Mouse (Mus musculus): Measurements from ENCODE around the gene Slc20a1. TPM values are rescaled to one million over a fixed set of nuclear protein-coding genes. Genes with fewer than 3 reads are reported as not detected.

Gene Slc20a1
- total RNA-seq, 1 experiment from 2014 or later, result 186 TPM

- ATAC-seq (replicated peaks; ENCODE audit: insufficient number of reproducible peaks, low FRiP score, low TSS enrichment, poor library complexity, severe bottlenecking), result peak; percentile 61
Observed at GRCm38 (mm10) chr2:129243786-129244185, 45.2 kb downstream of the Slc20a1 start.

GRCm38 (mm10) chr2:129244446-129245120 is 46.0 kb downstream of the Slc20a1 start:
- no peak for ATAC-seq (replicated peaks; ENCODE audit: insufficient number of reproducible peaks, low FRiP score, low TSS enrichment, poor library complexity, severe bottlenecking)

- ATAC-seq (replicated peaks; ENCODE audit: insufficient number of reproducible peaks, low FRiP score, low TSS enrichment, poor library complexity, severe bottlenecking), result no peak
Observed at GRCm38 (mm10) chr2:129245618-129246017, 47.1 kb downstream of the Slc20a1 start.

- no peak for ATAC-seq (replicated peaks; ENCODE audit: insufficient number of reproducible peaks, low FRiP score, low TSS enrichment, poor library complexity, severe bottlenecking)
Observed at GRCm38 (mm10) chr2:129246436-129246835, 47.9 kb downstream of the Slc20a1 start.

- no peak for ATAC-seq (replicated peaks; ENCODE audit: insufficient number of reproducible peaks, low FRiP score, low TSS enrichment, poor library complexity, severe bottlenecking)
Observed at GRCm38 (mm10) chr2:129246924-129247323, 48.4 kb downstream of the Slc20a1 start.

GRCm38 (mm10) chr2:129247707-129248121 is 49.1 kb downstream of the Slc20a1 start:
- ATAC-seq (replicated peaks; ENCODE audit: insufficient number of reproducible peaks, low FRiP score, low TSS enrichment, poor library complexity, severe bottlenecking), result no peak

GRCm38 (mm10) chr2:129249321-129249720 is 50.8 kb downstream of the Slc20a1 start:
- no peak for ATAC-seq (replicated peaks; ENCODE audit: insufficient number of reproducible peaks, low FRiP score, low TSS enrichment, poor library complexity, severe bottlenecking)

- no peak for ATAC-seq (replicated peaks; ENCODE audit: insufficient number of reproducible peaks, low FRiP score, low TSS enrichment, poor library complexity, severe bottlenecking)
Observed at GRCm38 (mm10) chr2:129252836-129253630, 54.5 kb downstream of the Slc20a1 start.

- ATAC-seq (replicated peaks; ENCODE audit: insufficient number of reproducible peaks, low FRiP score, low TSS enrichment, poor library complexity, severe bottlenecking), result no peak
Observed at GRCm38 (mm10) chr2:129253631-129253970, 55.0 kb downstream of the Slc20a1 start.

- ATAC-seq (replicated peaks; ENCODE audit: insufficient number of reproducible peaks, low FRiP score, low TSS enrichment, poor library complexity, severe bottlenecking), result no peak
Observed at GRCm38 (mm10) chr2:129254076-129254475, 55.5 kb downstream of the Slc20a1 start.

- no peak for ATAC-seq (replicated peaks; ENCODE audit: insufficient number of reproducible peaks, low FRiP score, low TSS enrichment, poor library complexity, severe bottlenecking)
Observed at GRCm38 (mm10) chr2:129256006-129256405, 57.4 kb downstream of the Slc20a1 start.

- no peak for ATAC-seq (replicated peaks; ENCODE audit: insufficient number of reproducible peaks, low FRiP score, low TSS enrichment, poor library complexity, severe bottlenecking)
Observed at GRCm38 (mm10) chr2:129258056-129258455, 59.5 kb downstream of the Slc20a1 start.

- ATAC-seq (replicated peaks; ENCODE audit: insufficient number of reproducible peaks, low FRiP score, low TSS enrichment, poor library complexity, severe bottlenecking), result peak; percentile 75
Observed at GRCm38 (mm10) chr2:129258475-129259211, 60.1 kb downstream of the Slc20a1 start.

GRCm38 (mm10) chr2:129260646-129261045 is 62.1 kb downstream of the Slc20a1 start:
- ATAC-seq (replicated peaks; ENCODE audit: insufficient number of reproducible peaks, low FRiP score, low TSS enrichment, poor library complexity, severe bottlenecking), result no peak

Other genes with a start within 250 kb of the Slc20a1 start
- 2.5 to 6.3 TPM (median 4.4 TPM) in 3 replicates for gene Zc3h6, start 231.4 kb upstream of the Slc20a1 start, total RNA-seq (2017)
- gene Gm10762, start 231.0 kb upstream of the Slc20a1 start, total RNA-seq (2017), result 1.5 to 2.6 TPM in 2 of 3 replicates, not detected in the other
- not detected in 3 replicates for gene Vinac1, start 150.6 kb upstream of the Slc20a1 start, total RNA-seq (2017)
- 1.7 to 5.8 TPM (median 2.2 TPM) in 3 replicates for gene Ttl, start 132.8 kb upstream of the Slc20a1 start, total RNA-seq (2017)
- gene Polr1b, start 97.8 kb upstream of the Slc20a1 start, total RNA-seq (2017), result 6.4 to 20.7 TPM (median 13.2 TPM) in 3 replicates
- gene Chchd5, start 69.1 kb upstream of the Slc20a1 start, total RNA-seq (2017), result 1.4 to 12.5 TPM (median 5.5 TPM) in 3 replicates
- gene Ckap2l, start 98.4 kb downstream of the Slc20a1 start, total RNA-seq (2017), result 1.2 to 2.8 TPM (median 2.0 TPM) in 3 replicates
- gene Il1a, start 111.2 kb downstream of the Slc20a1 start, total RNA-seq (2017), result 1.2 to 1.4 TPM in 2 of 3 replicates, not detected in the other
- 186 to 292 TPM (median 238 TPM) in 3 replicates for gene Il1b, start 172.4 kb downstream of the Slc20a1 start, total RNA-seq (2017)

Data from monocyte, adult 5-6 weeks (primary cell).